Mouse (Mus musculus) MEL (cell line): ENCODE measurements around the gene Ctdspl. TPM values are rescaled to one million over a fixed set of nuclear protein-coding genes. Genes with fewer than 3 reads are reported as not detected.

Experiments
- DNase-seq: peaks from one replicate; pipeline ENCODE4 v3.0.0; 2011; ENCODE audit warnings: low read depth, low spot score
- H3K27ac ChIP-seq: 2 replicates; pipeline ENCODE4 v1.5.1; 2012; ENCODE audit warnings: low read depth, mild to moderate bottlenecking, control low read depth, low read length, moderate library complexity; ENCODE audit not compliant: control insufficient read depth
- H3K27me3 ChIP-seq, 2 experiments: fragments of 150-350 bp in 1 of 2; sonication (generic) in 1 of 2; 2 replicates each; pipeline ENCODE4 v1.6.1; 2012; ENCODE audit warnings: low read length in 2 of 2, mild to moderate bottlenecking in 2 of 2, improper control_type of control experiment in 1 of 2, moderate library complexity in 1 of 2; ENCODE audit not compliant: insufficient read depth in 2 of 2, control insufficient read depth in 1 of 2
- H3K36me3 ChIP-seq, 2 experiments: 2 replicates each; pipeline ENCODE4 v1.6.1; 2012 to 2014; ENCODE audit warnings: low read length in 2 of 2, improper control_type of control experiment in 1 of 2, inconsistent platforms in 1 of 2, mild to moderate bottlenecking in 1 of 2; ENCODE audit not compliant: insufficient read depth in 2 of 2, control insufficient read depth in 1 of 2
- H3K4me1 ChIP-seq, 2 experiments: fragments of 150-350 bp in 1 of 2; sonication (generic) in 1 of 2; 2 replicates each; pipeline ENCODE4 v1.6.1; 2012; ENCODE audit warnings: low read length in 2 of 2, improper control_type of control experiment in 1 of 2, mild to moderate bottlenecking in 1 of 2; ENCODE audit not compliant: insufficient read depth in 2 of 2, control insufficient read depth in 1 of 2
- H3K4me3 ChIP-seq, 2 experiments: fragments of 150-350 bp in 1 of 2; sonication (generic) in 1 of 2; 2 replicates each; pipeline ENCODE4 v1.5.1; 2012; ENCODE audit warnings: low read depth in 2 of 2, low read length in 2 of 2, mild to moderate bottlenecking in 2 of 2, moderate library complexity in 2 of 2, control low read depth in 1 of 2, improper control_type of control experiment in 1 of 2; ENCODE audit not compliant: control insufficient read depth in 1 of 2, insufficient read depth in 1 of 2
- H3K79me2 ChIP-seq: 2 replicates; pipeline ENCODE4 v1.6.1; 2012; ENCODE audit warnings: mild to moderate bottlenecking, low read length, moderate library complexity; ENCODE audit not compliant: control insufficient read depth, poor library complexity, insufficient read depth
- H3K9ac ChIP-seq: 2 replicates; pipeline ENCODE4 v1.6.1; 2012; ENCODE audit warnings: low read depth, mild to moderate bottlenecking, control low read depth, low read length, moderate library complexity; ENCODE audit not compliant: control insufficient read depth, poor library complexity, severe bottlenecking
- H3K9me3 ChIP-seq: fragments of 150-350 bp; sonication (generic); replicated peaks from 2 replicates; pipeline ENCODE4 v1.6.1; 2012; ENCODE audit warnings: mild to moderate bottlenecking, low read length, improper control_type of control experiment, moderate library complexity; ENCODE audit not compliant: insufficient read depth
- E2F4 ChIP-seq: IDR thresholded peaks from 2 replicates; pipeline ENCODE4 v1.6.1; 2011; ENCODE audit warnings: low read depth, low read length, improper control_type of control experiment, borderline replicate concordance
- ETS1 ChIP-seq: IDR thresholded peaks from 2 replicates; pipeline ENCODE4 v1.6.1; 2012; ENCODE audit warnings: low read depth, mild to moderate bottlenecking, inconsistent platforms, low read length, improper control_type of control experiment, moderate library complexity
- MEF2A ChIP-seq: IDR thresholded peaks from 2 replicates; pipeline ENCODE4 v1.6.1; 2014; ENCODE audit warnings: low read depth, mild to moderate bottlenecking, inconsistent platforms, low read length, improper control_type of control experiment; ENCODE audit not compliant: poor library complexity, insufficient replicate concordance, severe bottlenecking; ENCODE audit errors: extremely low read depth
- MYC ChIP-seq: IDR thresholded peaks from 2 replicates; pipeline ENCODE4 v1.6.1; 2011; ENCODE audit warnings: low read depth, mild to moderate bottlenecking, low read length, improper control_type of control experiment, moderate library complexity
- POLR2AphosphoS5 ChIP-seq: IDR thresholded peaks from 2 replicates; pipeline ENCODE4 v1.6.1; 2012; ENCODE audit warnings: low read depth, borderline replicate concordance, mild to moderate bottlenecking, inconsistent platforms, low read length, moderate library complexity, mixed read lengths
- RAD21 ChIP-seq: IDR thresholded peaks from 2 replicates; pipeline ENCODE4 v1.6.1; 2011; ENCODE audit warnings: mild to moderate bottlenecking, low read depth, low read length, improper control_type of control experiment
- ZKSCAN1 ChIP-seq: IDR thresholded peaks from 2 replicates; pipeline ENCODE4 v1.6.1; 2012; ENCODE audit warnings: low read depth, mild to moderate bottlenecking, inconsistent platforms, low read length, improper control_type of control experiment, moderate library complexity
- polyA plus RNA-seq, 2 experiments: library from polyadenylated mRNA; stranded (reverse) in 1 of 2; unstranded in 1 of 2; fragments of >175 nt in 1 of 2; fragments of >200 nt in 1 of 2; gene quantifications; 2 replicates each; pipeline versions ENCODE4 v1.2.1 to v1.2.4; 2012; ENCODE audit warnings: low replicate concordance in 2 of 2, low read depth in 1 of 2; ENCODE audit not compliant: insufficient read length in 2 of 2, insufficient read depth in 1 of 2, missing spikeins in 1 of 2
- total RNA-seq: library from RNA; depleted of rRNA; stranded (reverse); fragments of 300-350 nt; gene quantifications from 2 replicates; pipeline ENCODE4 v1.2.3, GENCODE M21; 2012

Gene Ctdspl
- total and polyA plus RNA-seq, 3 experiments = 15.3 to 20.7 TPM; not detected in 1

GRCm38 (mm10) chr9:118990490-118990889 lies 64.2 kb downstream of the Ctdspl start:
- Histone ChIP-seq H3K4me1 (no peaks in the 10 kb centered on the region), H3K79me2 (no peaks in the 10 kb centered on the region), H3K9ac (no peak overlapping the region), H3K4me3 (no peak overlapping the region), H3K9me3 (no peaks in the 10 kb centered on the region), H3K36me3 (no peaks in the 10 kb centered on the region; a peak in 1 of 4 replicates), H3K27me3 (no peaks in the 10 kb centered on the region), H3K27ac (no peak overlapping the region)
- no peak for TF ChIP-seq ETS1
- TF ChIP-seq RAD21 = no peak
- no peak for DNase-seq

- H3K9ac ChIP-seq = no peak overlapping the region
- no peaks in the 10 kb centered on the region for H3K9me3 ChIP-seq
- no peak for DNase-seq
- no peaks in the 10 kb centered on the region for H3K79me2 ChIP-seq
- no peaks in the 10 kb centered on the region; a peak in 1 of 4 replicates for H3K36me3 ChIP-seq
- no peaks in the 10 kb centered on the region for H3K4me1 ChIP-seq
- H3K27me3 ChIP-seq = no peaks in the 10 kb centered on the region
- TF ChIP-seq MYC (no peak), ZKSCAN1 (no peak), POLR2AphosphoS5 (no peak), MEF2A (no peak), E2F4 (no peak)
- H3K27ac ChIP-seq = no peak overlapping the region
- no peak overlapping the region for H3K4me3 ChIP-seq
Measured at GRCm38 (mm10) chr9:118991750-118992585, 65.7 kb downstream of the Ctdspl start.

- H3K4me1 ChIP-seq = no peaks in the 10 kb centered on the region
- H3K36me3 ChIP-seq = no peaks in the 10 kb centered on the region; a peak in 1 of 4 replicates
- H3K9ac ChIP-seq = no peak overlapping the region
- no peaks in the 10 kb centered on the region for H3K9me3 ChIP-seq
- H3K79me2 ChIP-seq = no peaks in the 10 kb centered on the region
- DNase-seq = no peak
- H3K4me3 ChIP-seq = no peak overlapping the region
- no peak for TF ChIP-seq MEF2A
- H3K27me3 ChIP-seq = no peaks in the 10 kb centered on the region
- no peak overlapping the region for H3K27ac ChIP-seq
Measured at GRCm38 (mm10) chr9:118992586-118992955, 66.3 kb downstream of the Ctdspl start.
